Mouse (Mus musculus) MEL (cell line): ENCODE measurements around the gene Tssk2. TPM values are rescaled to one million over a fixed set of nuclear protein-coding genes. Genes with fewer than 3 reads are reported as not detected.

Experiments used
- DNase-seq: peaks from one replicate; pipeline ENCODE4 v3.0.0; 2011; ENCODE audit warnings: low read depth, low spot score
- H3K27ac ChIP-seq: 2 replicates; pipeline ENCODE4 v1.5.1; 2012; ENCODE audit warnings: low read depth, mild to moderate bottlenecking, control low read depth, low read length, moderate library complexity; ENCODE audit not compliant: control insufficient read depth
- H3K27me3 ChIP-seq, 2 experiments: fragments of 150-350 bp in 1 of 2; sonication (generic) in 1 of 2; 2 replicates each; pipeline ENCODE4 v1.6.1; 2012; ENCODE audit warnings: low read length in 2 of 2, mild to moderate bottlenecking in 2 of 2, improper control_type of control experiment in 1 of 2, moderate library complexity in 1 of 2; ENCODE audit not compliant: insufficient read depth in 2 of 2, control insufficient read depth in 1 of 2
- H3K36me3 ChIP-seq, 2 experiments: 2 replicates each; pipeline ENCODE4 v1.6.1; 2012 to 2014; ENCODE audit warnings: low read length in 2 of 2, improper control_type of control experiment in 1 of 2, inconsistent platforms in 1 of 2, mild to moderate bottlenecking in 1 of 2; ENCODE audit not compliant: insufficient read depth in 2 of 2, control insufficient read depth in 1 of 2
- H3K4me1 ChIP-seq, 2 experiments: fragments of 150-350 bp in 1 of 2; sonication (generic) in 1 of 2; 2 replicates each; pipeline ENCODE4 v1.6.1; 2012; ENCODE audit warnings: low read length in 2 of 2, improper control_type of control experiment in 1 of 2, mild to moderate bottlenecking in 1 of 2; ENCODE audit not compliant: insufficient read depth in 2 of 2, control insufficient read depth in 1 of 2
- H3K4me3 ChIP-seq, 2 experiments: fragments of 150-350 bp in 1 of 2; sonication (generic) in 1 of 2; 2 replicates each; pipeline ENCODE4 v1.5.1; 2012; ENCODE audit warnings: low read depth in 2 of 2, low read length in 2 of 2, mild to moderate bottlenecking in 2 of 2, moderate library complexity in 2 of 2, control low read depth in 1 of 2, improper control_type of control experiment in 1 of 2; ENCODE audit not compliant: control insufficient read depth in 1 of 2, insufficient read depth in 1 of 2
- H3K79me2 ChIP-seq: 2 replicates; pipeline ENCODE4 v1.6.1; 2012; ENCODE audit warnings: mild to moderate bottlenecking, low read length, moderate library complexity; ENCODE audit not compliant: control insufficient read depth, poor library complexity, insufficient read depth
- H3K9ac ChIP-seq: 2 replicates; pipeline ENCODE4 v1.6.1; 2012; ENCODE audit warnings: low read depth, mild to moderate bottlenecking, control low read depth, low read length, moderate library complexity; ENCODE audit not compliant: control insufficient read depth, poor library complexity, severe bottlenecking
- H3K9me3 ChIP-seq: fragments of 150-350 bp; sonication (generic); replicated peaks from 2 replicates; pipeline ENCODE4 v1.6.1; 2012; ENCODE audit warnings: mild to moderate bottlenecking, low read length, improper control_type of control experiment, moderate library complexity; ENCODE audit not compliant: insufficient read depth
- CHD2 ChIP-seq: IDR thresholded peaks from 2 replicates; pipeline ENCODE4 v1.6.1; 2011; ENCODE audit warnings: low read length, improper control_type of control experiment
- E2F4 ChIP-seq: IDR thresholded peaks from 2 replicates; pipeline ENCODE4 v1.6.1; 2011; ENCODE audit warnings: low read depth, low read length, improper control_type of control experiment, borderline replicate concordance
- EP300 ChIP-seq, 2 experiments: IDR thresholded peaks; 2 replicates each; pipeline ENCODE4 v1.6.1; 2011; ENCODE audit warnings: improper control_type of control experiment in 2 of 2, low read length in 2 of 2, low read depth in 1 of 2, mild to moderate bottlenecking in 1 of 2
- GABPA ChIP-seq: IDR thresholded peaks from 2 replicates; pipeline ENCODE4 v1.6.1; 2012; ENCODE audit warnings: low read depth, mild to moderate bottlenecking, inconsistent platforms, low read length, improper control_type of control experiment, moderate library complexity
- KAT2A ChIP-seq: conservative IDR thresholded peaks from 2 replicates; pipeline ENCODE4 v1.6.1; 2012; ENCODE audit warnings: low read depth, low read length, improper control_type of control experiment, inconsistent platforms
- MAX ChIP-seq: IDR thresholded peaks from 2 replicates; pipeline ENCODE4 v1.6.1; 2011; ENCODE audit warnings: low read length, improper control_type of control experiment
- MYB ChIP-seq: IDR thresholded peaks from 2 replicates; pipeline ENCODE4 v1.6.1; 2011; ENCODE audit warnings: mild to moderate bottlenecking, low read depth, low read length, improper control_type of control experiment
- MYC ChIP-seq: IDR thresholded peaks from 2 replicates; pipeline ENCODE4 v1.6.1; 2011; ENCODE audit warnings: low read depth, mild to moderate bottlenecking, low read length, improper control_type of control experiment, moderate library complexity
- POLR2A ChIP-seq, 2 experiments: IDR thresholded peaks; 2 replicates each; pipeline ENCODE4 v1.6.1; 2011 to 2012; ENCODE audit warnings: low read length in 2 of 2, mild to moderate bottlenecking in 2 of 2, control low read depth in 1 of 2, improper control_type of control experiment in 1 of 2, low read depth in 1 of 2, moderate library complexity in 1 of 2; ENCODE audit not compliant: control insufficient read depth in 1 of 2, insufficient read depth in 1 of 2, poor library complexity in 1 of 2
- RCOR1 ChIP-seq: IDR thresholded peaks from 2 replicates; pipeline ENCODE4 v1.6.1; 2012; ENCODE audit warnings: low read depth, mild to moderate bottlenecking, inconsistent platforms, low read length, improper control_type of control experiment
- SIN3A ChIP-seq: IDR thresholded peaks from 2 replicates; pipeline ENCODE4 v1.6.1; 2012; ENCODE audit warnings: low read length, improper control_type of control experiment, inconsistent platforms
- TAL1 ChIP-seq: IDR thresholded peaks from 2 replicates; pipeline ENCODE4 v1.6.1; 2012; ENCODE audit warnings: mild to moderate bottlenecking, inconsistent platforms, low read length, moderate library complexity, mixed read lengths
- TCF12 ChIP-seq: IDR thresholded peaks from 2 replicates; pipeline ENCODE4 v1.6.1; 2014; ENCODE audit warnings: low read depth, mild to moderate bottlenecking, inconsistent platforms, low read length, improper control_type of control experiment, moderate library complexity
- UBTF ChIP-seq: IDR thresholded peaks from 2 replicates; pipeline ENCODE4 v1.6.1; 2012; ENCODE audit warnings: low read depth, mild to moderate bottlenecking, inconsistent platforms, low read length, improper control_type of control experiment, moderate library complexity, borderline replicate concordance; ENCODE audit not compliant: insufficient read depth
- USF1 ChIP-seq: IDR thresholded peaks from 2 replicates; pipeline ENCODE4 v1.6.1; 2014; ENCODE audit warnings: low read depth, mild to moderate bottlenecking, inconsistent platforms, low read length, improper control_type of control experiment, moderate library complexity
- ZKSCAN1 ChIP-seq: IDR thresholded peaks from 2 replicates; pipeline ENCODE4 v1.6.1; 2012; ENCODE audit warnings: low read depth, mild to moderate bottlenecking, inconsistent platforms, low read length, improper control_type of control experiment, moderate library complexity
- ZMIZ1 ChIP-seq: IDR thresholded peaks from 2 replicates; pipeline ENCODE4 v1.6.1; 2012; ENCODE audit warnings: low read depth, mild to moderate bottlenecking, inconsistent platforms, low read length, improper control_type of control experiment, moderate library complexity
- polyA plus RNA-seq, 2 experiments: library from polyadenylated mRNA; stranded (reverse) in 1 of 2; unstranded in 1 of 2; fragments of >175 nt in 1 of 2; fragments of >200 nt in 1 of 2; gene quantifications; 2 replicates each; pipeline versions ENCODE4 v1.2.1 to v1.2.4; 2012; ENCODE audit warnings: low replicate concordance in 2 of 2, low read depth in 1 of 2; ENCODE audit not compliant: insufficient read length in 2 of 2, insufficient read depth in 1 of 2, missing spikeins in 1 of 2
- total RNA-seq: library from RNA; depleted of rRNA; stranded (reverse); fragments of 300-350 nt; gene quantifications from 2 replicates; pipeline ENCODE4 v1.2.3, GENCODE M21; 2012

The Tssk2 gene
- total and polyA plus RNA-seq, 3 experiments, result 0.24 TPM; not detected in 2

DNA sequence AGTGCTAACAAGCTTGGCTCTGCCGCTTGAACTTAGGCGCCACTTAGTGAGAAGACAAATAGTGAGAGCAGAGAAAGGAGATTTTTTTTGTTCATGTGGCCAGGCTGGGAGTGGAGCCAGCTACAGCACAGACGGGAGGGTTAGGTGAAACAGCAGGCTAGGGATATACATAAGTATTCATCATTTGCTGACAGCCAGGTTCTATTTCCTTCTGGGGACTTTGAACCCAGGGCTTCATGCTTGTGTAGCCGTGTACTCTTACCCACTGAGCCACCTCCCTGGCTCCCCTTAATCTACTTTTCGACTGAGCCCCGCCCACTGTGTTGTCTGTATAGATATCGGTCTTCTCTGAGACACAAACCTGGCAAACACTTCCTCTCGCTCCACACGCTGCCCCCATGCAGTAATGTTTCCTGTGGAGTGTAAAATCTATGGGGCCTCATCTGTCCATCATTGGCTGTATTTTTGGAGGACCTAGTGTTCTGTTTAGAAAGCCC is 40.9 kb downstream of the Tssk2 start (continued):
- TF ChIP-seq E2F4 (no peak), TCF12 (peak; percentile 54)

- Histone ChIP-seq H3K9me3 (no peaks in the 10 kb centered on the region), H3K9ac (no peak overlapping the region), H3K36me3 (peaks cover 0 to 1% of the 10 kb centered on the region in 2 experiments; a peak in 2 of 4 replicates), H3K27me3 (no peaks in the 10 kb centered on the region), H3K79me2 (no peaks in the 10 kb centered on the region), H3K4me3 (no peak overlapping the region), H3K27ac (no peak overlapping the region), H3K4me1 (peaks cover 2 to 3% of the 10 kb centered on the region in 2 experiments)
- DNase-seq, result no peak
- TF ChIP-seq ZKSCAN1, result no peak
- TF ChIP-seq GABPA, result no peak
- no peak for TF ChIP-seq TAL1
- TF ChIP-seq SIN3A, result no peak
- TF ChIP-seq KAT2A, result no peak
- TF ChIP-seq CHD2, result no peak
- TF ChIP-seq UBTF, result no peak
Measured at GRCm38 (mm10) chr16:17943466-17943865, 45.0 kb downstream of the Tssk2 start.

DNA sequence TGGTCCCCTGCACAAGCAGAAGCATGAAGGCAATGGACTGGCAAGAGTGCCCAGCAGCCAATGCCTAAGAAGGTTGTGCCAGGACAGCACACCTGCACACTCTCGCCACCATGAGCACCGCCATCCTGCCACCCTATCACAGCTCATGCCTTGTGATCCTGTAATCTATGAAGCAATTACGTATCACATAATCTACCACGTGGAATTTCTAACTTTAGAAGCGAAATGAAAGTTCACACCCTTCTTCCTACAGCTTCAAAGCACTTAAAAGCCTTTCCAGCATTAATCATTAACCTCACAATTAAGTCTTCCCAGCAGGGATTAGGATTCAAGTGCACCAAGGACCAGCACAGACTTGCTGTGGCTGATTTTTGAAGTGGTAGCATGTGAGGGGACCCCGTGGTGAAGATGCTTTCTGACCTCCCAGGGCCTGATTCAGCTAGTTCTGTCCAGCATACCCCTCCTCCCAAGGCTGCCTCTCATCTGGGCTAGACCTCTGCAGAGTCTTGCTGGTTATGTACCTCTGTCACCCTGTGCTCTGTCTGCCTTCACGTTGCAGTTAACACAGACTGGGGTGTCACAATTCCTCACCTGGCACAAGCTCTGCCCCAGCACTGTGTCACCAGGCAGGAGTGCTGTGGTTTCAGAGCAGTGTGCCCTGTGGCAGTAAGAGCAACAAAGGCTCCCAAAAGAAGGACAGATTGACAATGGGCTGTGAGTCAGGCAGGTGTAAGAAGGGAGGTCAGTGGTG is 46.8 kb downstream of the Tssk2 start:
- Histone ChIP-seq H3K79me2 (no peaks in the 10 kb centered on the region), H3K9ac (no peak overlapping the region), H3K4me1 (peaks cover 2 to 9% of the 10 kb centered on the region in 2 experiments; a peak in 2 of 4 replicates), H3K9me3 (no peaks in the 10 kb centered on the region), H3K27ac (no peak overlapping the region), H3K36me3 (no peaks in the 10 kb centered on the region; a peak in 1 of 4 replicates), H3K27me3 (no peaks in the 10 kb centered on the region), H3K4me3 (no peak overlapping the region)
- no peak for TF ChIP-seq TCF12
- no peak for TF ChIP-seq USF1
- TF ChIP-seq RCOR1, result no peak
- TF ChIP-seq MYC, result no peak
- no peak for TF ChIP-seq MYB
- TF ChIP-seq MAX, result no peak
- no peak for TF ChIP-seq ZMIZ1
- TF ChIP-seq UBTF, result no peak
- TF ChIP-seq SIN3A, result no peak
- no peak for TF ChIP-seq GABPA
- no peak for TF ChIP-seq POLR2A (IDR thresholded peaks at IDR 0.05; ENCODE audit: control insufficient read depth in 1 of 2, insufficient read depth in 1 of 2, low read depth in 1 of 2, low read length in 2 of 2, poor library complexity in 1 of 2)
- no peak for TF ChIP-seq EP300 (IDR thresholded peaks at IDR 0.05; ENCODE audit: low read depth in 1 of 2, low read length in 2 of 2)
- DNase-seq, result no peak
